Mouse (Mus musculus) liver, postnatal 0 days (tissue): ENCODE results near the gene Gpr141. TPM values are rescaled to one million over a fixed set of nuclear protein-coding genes. Genes with fewer than 3 reads are reported as not detected.

Experiments used
- ATAC-seq: fragments of 200-750 bp; cut with Nextera tagmentation; 2 replicates; pipeline ENCODE4 v1.8.0; 2017; ENCODE audit warnings: mild to moderate bottlenecking, moderate library complexity
- DNase-seq: peaks from one replicate; pipeline ENCODE4 v3.0.0-alpha.2; 2016
- H3K27ac ChIP-seq: fragments of 300-500 bp; sonication (generic); 2 replicates; pipeline ENCODE4 v1.5.1; 2014; ENCODE audit warnings: antibody characterized with exemption, moderate library complexity, mild to moderate bottlenecking, low read depth
- H3K27me3 ChIP-seq: fragments of 300-500 bp; sonication (generic); 2 replicates; pipeline ENCODE4 v1.6.1; 2014; ENCODE audit warnings: low read length, control low read depth, mixed read lengths; ENCODE audit not compliant: insufficient read depth
- H3K36me3 ChIP-seq: fragments of 300-500 bp; sonication (generic); replicated peaks from 2 replicates; pipeline ENCODE4 v1.6.1; 2014; ENCODE audit warnings: mild to moderate bottlenecking, control low read depth, low read length, moderate library complexity, mixed read lengths; ENCODE audit not compliant: insufficient read depth
- H3K4me1 ChIP-seq: fragments of 300-500 bp; sonication (generic); 2 replicates; pipeline ENCODE4 v1.6.1; 2014; ENCODE audit warnings: antibody characterized with exemption, mild to moderate bottlenecking, control low read depth; ENCODE audit not compliant: insufficient read depth
- H3K4me2 ChIP-seq: fragments of 300-500 bp; sonication (generic); 2 replicates; pipeline ENCODE4 v1.6.1; 2014; ENCODE audit warnings: low read depth, mild to moderate bottlenecking, low read length, moderate library complexity, mixed read lengths
- H3K4me3 ChIP-seq: fragments of 300-500 bp; sonication (generic); 2 replicates; pipeline ENCODE4 v1.5.1; 2014; ENCODE audit warnings: low read depth, low read length
- H3K9ac ChIP-seq: fragments of 300-500 bp; sonication (generic); replicated peaks from 2 replicates; pipeline ENCODE4 v1.6.1; 2014; ENCODE audit warnings: mild to moderate bottlenecking, moderate library complexity
- H3K9me3 ChIP-seq: fragments of 300-500 bp; sonication (generic); 2 replicates; pipeline ENCODE4 v1.6.1; 2016; ENCODE audit warnings: mild to moderate bottlenecking, control low read depth, low read length, mixed read lengths
- CTCF ChIP-seq: sonication (generic); IDR thresholded peaks from 2 replicates; pipeline ENCODE4 v1.5.1; 2016; ENCODE audit warnings: antibody characterized with exemption, low read depth
- EP300 ChIP-seq: IDR thresholded peaks from 2 replicates; pipeline ENCODE4 v1.6.1; 2016; ENCODE audit warnings: antibody characterized with exemption, low read depth, mild to moderate bottlenecking
- WGBS: fragments of 180-500 bp; shearing (Covaris S2); extraction: QIAGEN DNeasy Blood & Tissue Kit; methylation state at CpG from one replicate; pipeline ENCODE4 v1.1.7; 2014; ENCODE audit not compliant: insufficient replicate concordance; 5-methylcytosine and 5-hydroxymethylcytosine counted together
- polyA plus RNA-seq: library from polyadenylated mRNA; unstranded; fragments of >200 nt; fragmentation: Nextera tagmentation; extraction: Ambion mirVana; gene quantifications from 2 replicates; pipeline ENCODE4 v1.2.1, GENCODE M21; 2015

Gene Gpr141
- polyA plus RNA-seq, 1 experiment from 2014 or later = 3.5 TPM

- DNase-seq (no peak), ATAC-seq (no peak)
- Histone ChIP-seq H3K4me1 (peaks cover 3% of the 10 kb centered on the region; the same call in 1 of the 2 replicates), H3K4me3 (no peak overlapping the region), H3K4me2 (no peak overlapping the region), H3K27me3 (no peaks in the 10 kb centered on the region), H3K9me3 (no peaks in the 10 kb centered on the region), H3K9ac (no peak overlapping the region), H3K36me3 (no peaks in the 10 kb centered on the region), H3K27ac (no peak overlapping the region)
- 68% methylated on average over 5 of the region's 5 CpGs for WGBS
- TF ChIP-seq CTCF (no peak), EP300 (no peak)
These were observed 17.6 kb upstream of the Gpr141 start for GRCm38 (mm10) chr13:19841615-19842014.

GRCm38 (mm10) chr13:19840206-19840605 lies 16.1 kb upstream of the Gpr141 start:
- ATAC-seq = no peak
- TF ChIP-seq EP300 (no peak), CTCF (no peak)
- DNase-seq = no peak

GRCm38 (mm10) chr13:19830560-19830959 lies 6.5 kb upstream of the Gpr141 start:
- TF ChIP-seq CTCF = no peak
- no peak for TF ChIP-seq EP300
- Histone ChIP-seq H3K36me3 (no peaks in the 10 kb centered on the region), H3K9ac (no peak overlapping the region), H3K27ac (no peak overlapping the region), H3K4me2 (no peak overlapping the region), H3K4me3 (no peak overlapping the region), H3K27me3 (no peaks in the 10 kb centered on the region), H3K4me1 (no peaks in the 10 kb centered on the region), H3K9me3 (no peaks in the 10 kb centered on the region)
- DNase-seq (no peak), ATAC-seq (no peak)
- WGBS = 57% methylated on average over 4 of the region's 4 CpGs

More at GRCm38 (mm10) chr13:19840206-19840605, 16.1 kb upstream of the Gpr141 start:
- Histone ChIP-seq H3K27ac (no peak overlapping the region), H3K4me2 (no peak overlapping the region), H3K4me1 (peaks cover 3% of the 10 kb centered on the region; the same call in 1 of the 2 replicates), H3K9me3 (no peaks in the 10 kb centered on the region), H3K9ac (no peak overlapping the region), H3K4me3 (no peak overlapping the region), H3K27me3 (no peaks in the 10 kb centered on the region), H3K36me3 (no peaks in the 10 kb centered on the region)
- 72% methylated on average over 1 of the region's 1 CpGs for WGBS

GRCm38 (mm10) chr13:19828095-19828494 lies 4.0 kb upstream of the Gpr141 start:
- DNase-seq (peak; percentile 29), ATAC-seq (peak; percentile 45; the same call in 1 of the 2 replicates)
- no peak overlapping the region for H3K4me2 ChIP-seq
- H3K4me3 ChIP-seq = no peak overlapping the region
- no peak overlapping the region for H3K9ac ChIP-seq
- no peak overlapping the region for H3K27ac ChIP-seq
- 50% methylated on average over 2 of the region's 2 CpGs for WGBS
- H3K9me3 ChIP-seq = no peaks in the 10 kb centered on the region
- H3K36me3 ChIP-seq = no peaks in the 10 kb centered on the region
- no peaks in the 10 kb centered on the region for H3K4me1 ChIP-seq
- H3K27me3 ChIP-seq = no peaks in the 10 kb centered on the region
- TF ChIP-seq CTCF = no peak
- TF ChIP-seq EP300 = no peak

- Histone ChIP-seq H3K36me3 (no peaks in the 10 kb centered on the region), H3K4me2 (no peak overlapping the region), H3K4me3 (no peak overlapping the region), H3K27ac (no peak overlapping the region), H3K4me1 (no peaks in the 10 kb centered on the region), H3K9ac (no peak overlapping the region), H3K9me3 (no peaks in the 10 kb centered on the region), H3K27me3 (no peaks in the 10 kb centered on the region)
- DNase-seq = no peak
- TF ChIP-seq EP300 = no peak
- TF ChIP-seq CTCF = no peak
- no peak for ATAC-seq
These were observed 2.4 kb downstream of the Gpr141 start for GRCm38 (mm10) chr13:19821639-19822038.

GRCm38 (mm10) chr13:19819926-19820325 lies 4.1 kb downstream of the Gpr141 start:
- no peak overlapping the region for H3K27ac ChIP-seq
- no peak for TF ChIP-seq EP300
- no peak for TF ChIP-seq CTCF
- no peak for DNase-seq
- H3K4me2 ChIP-seq = no peak overlapping the region
- no peaks in the 10 kb centered on the region for H3K9me3 ChIP-seq
- no peak overlapping the region for H3K4me3 ChIP-seq
- no peaks in the 10 kb centered on the region for H3K36me3 ChIP-seq
- no peak overlapping the region for H3K9ac ChIP-seq
- 71% methylated on average over 4 of the region's 4 CpGs for WGBS
- ATAC-seq = no peak
- H3K27me3 ChIP-seq = no peaks in the 10 kb centered on the region
- no peaks in the 10 kb centered on the region for H3K4me1 ChIP-seq

GRCm38 (mm10) chr13:19819243-19819642 lies 4.8 kb downstream of the Gpr141 start:
- Histone ChIP-seq H3K4me3 (no peak overlapping the region), H3K27ac (no peak overlapping the region), H3K9me3 (no peaks in the 10 kb centered on the region), H3K4me1 (no peaks in the 10 kb centered on the region), H3K4me2 (no peak overlapping the region), H3K27me3 (no peaks in the 10 kb centered on the region), H3K9ac (no peak overlapping the region), H3K36me3 (no peaks in the 10 kb centered on the region)
- TF ChIP-seq EP300 = no peak
- TF ChIP-seq CTCF = no peak
- DNase-seq = no peak
- ATAC-seq = no peak
- WGBS = 60% methylated on average over 2 of the region's 2 CpGs
